Mouse (Mus musculus) CH12.LX (cell line): ENCODE measurements around the gene Arhgef25. TPM values are rescaled to one million over a fixed set of nuclear protein-coding genes. Genes with fewer than 3 reads are reported as not detected.

Experiments
- DNase-seq: peaks from one replicate; pipeline ENCODE4 v3.0.0-alpha.2; 2013; ENCODE audit errors: extremely low read depth
- H3K27ac ChIP-seq: 2 replicates; pipeline ENCODE4 v1.5.1; 2012; ENCODE audit warnings: low read depth, mild to moderate bottlenecking, control low read depth, moderate library complexity; ENCODE audit not compliant: insufficient read depth
- H3K27me3 ChIP-seq: replicated peaks from 2 replicates; pipeline ENCODE3; 2012; ENCODE audit warnings: inconsistent platforms
- H3K36me3 ChIP-seq, 2 experiments: replicated peaks in 1 of 2; 2 replicates each; pipeline versions ENCODE3 to v1.6.1; 2012; ENCODE audit warnings: inconsistent platforms in 1 of 2, low read length in 1 of 2, mild to moderate bottlenecking in 1 of 2, mixed read lengths in 1 of 2, moderate library complexity in 1 of 2; ENCODE audit not compliant: control insufficient read depth in 1 of 2, insufficient read depth in 1 of 2
- H3K4me1 ChIP-seq, 2 experiments: 2 replicates each; pipeline ENCODE4 v1.6.1; 2012; ENCODE audit warnings: inconsistent platforms in 1 of 2, moderate library complexity in 1 of 2; ENCODE audit not compliant: insufficient read depth in 2 of 2, control insufficient read depth in 1 of 2
- H3K4me2 ChIP-seq: 2 replicates; pipeline ENCODE4 v1.6.1; 2012; ENCODE audit warnings: low read depth, mild to moderate bottlenecking, control low read depth; ENCODE audit not compliant: poor library complexity, insufficient read depth, severe bottlenecking
- H3K4me3 ChIP-seq, 3 experiments: fragments of 150-350 bp in 1 of 3; sonication (generic) in 1 of 3; replicated peaks in 1 of 3; 2 replicates each; pipeline versions ENCODE3 to v1.5.1; 2011 to 2012; ENCODE audit warnings: low read depth in 2 of 3, low read length in 2 of 3, mild to moderate bottlenecking in 2 of 3, moderate library complexity in 2 of 3, control low read depth in 1 of 3, improper control_type of control experiment in 1 of 3, inconsistent platforms in 1 of 3, mixed read lengths in 1 of 3; ENCODE audit not compliant: poor library complexity in 1 of 3
- H3K79me2 ChIP-seq: replicated peaks from 2 replicates; pipeline ENCODE4 v1.6.1; 2012; ENCODE audit warnings: mild to moderate bottlenecking, moderate library complexity; ENCODE audit not compliant: control insufficient read depth, poor library complexity, insufficient read depth, severe bottlenecking; ENCODE audit errors: extremely low read depth
- H3K9ac ChIP-seq: 2 replicates; pipeline ENCODE4 v1.6.1; 2012; ENCODE audit warnings: low read depth, mild to moderate bottlenecking, control low read depth, moderate library complexity; ENCODE audit not compliant: insufficient read depth
- H3K9me3 ChIP-seq: replicated peaks from 2 replicates; pipeline ENCODE3; 2012; ENCODE audit warnings: low read length, inconsistent platforms, mixed read lengths
- BHLHE40 ChIP-seq: IDR thresholded peaks from 2 replicates; pipeline ENCODE4 v1.6.1; 2011; ENCODE audit warnings: mild to moderate bottlenecking, low read depth, low read length, improper control_type of control experiment
- CHD1 ChIP-seq: IDR thresholded peaks from 2 replicates; pipeline ENCODE4 v1.6.1; 2012; ENCODE audit warnings: low read depth, low read length, improper control_type of control experiment, inconsistent platforms
- CTCF ChIP-seq, 2 experiments: IDR thresholded peaks in 1 of 2; conservative IDR thresholded peaks in 1 of 2; 2 replicates each; pipeline ENCODE4 v1.5.1; 2011 to 2012; ENCODE audit warnings: low read depth in 2 of 2, low read length in 2 of 2, improper control_type of control experiment in 1 of 2, inconsistent platforms in 1 of 2, mild to moderate bottlenecking in 1 of 2, moderate library complexity in 1 of 2
- E2F4 ChIP-seq: IDR thresholded peaks from 2 replicates; pipeline ENCODE4 v1.6.1; 2011; ENCODE audit warnings: low read depth, low read length, improper control_type of control experiment; ENCODE audit not compliant: insufficient replicate concordance
- ELF1 ChIP-seq: IDR thresholded peaks from 2 replicates; pipeline ENCODE4 v1.6.1; 2014; ENCODE audit warnings: low read depth, mild to moderate bottlenecking, inconsistent platforms, low read length, improper control_type of control experiment
- HCFC1 ChIP-seq: IDR thresholded peaks from 2 replicates; pipeline ENCODE4 v1.6.1; 2012; ENCODE audit warnings: low read depth, mild to moderate bottlenecking, inconsistent platforms, low read length, improper control_type of control experiment
- JUN ChIP-seq: IDR thresholded peaks from 2 replicates; pipeline ENCODE4 v1.6.1; 2011; ENCODE audit warnings: low read depth, mild to moderate bottlenecking, low read length, improper control_type of control experiment, moderate library complexity; ENCODE audit not compliant: insufficient read depth
- MAZ ChIP-seq: IDR thresholded peaks from 2 replicates; pipeline ENCODE4 v1.6.1; 2012; ENCODE audit warnings: low read depth, mild to moderate bottlenecking, inconsistent platforms, low read length, improper control_type of control experiment, moderate library complexity
- NELFE ChIP-seq: IDR thresholded peaks from 2 replicates; pipeline ENCODE4 v1.6.1; 2011; ENCODE audit warnings: low read depth, low read length, improper control_type of control experiment
- NRF1 ChIP-seq: IDR thresholded peaks from 2 replicates; pipeline ENCODE4 v1.6.1; 2014; ENCODE audit warnings: low read depth, mild to moderate bottlenecking, inconsistent platforms, low read length, improper control_type of control experiment, moderate library complexity
- POLR2A ChIP-seq: IDR thresholded peaks from 2 replicates; pipeline ENCODE4 v1.6.1; 2011; ENCODE audit warnings: low read depth, mild to moderate bottlenecking, improper control_type of control experiment, low read length
- RAD21 ChIP-seq: IDR thresholded peaks from 2 replicates; pipeline ENCODE4 v1.6.1; 2011; ENCODE audit warnings: low read depth, mild to moderate bottlenecking, low read length, improper control_type of control experiment, moderate library complexity
- UBTF ChIP-seq: IDR thresholded peaks from 2 replicates; pipeline ENCODE4 v1.6.1; 2012; ENCODE audit warnings: low read depth, mild to moderate bottlenecking, inconsistent platforms, low read length, improper control_type of control experiment, moderate library complexity
- USF1 ChIP-seq: IDR thresholded peaks from 2 replicates; pipeline ENCODE4 v1.6.1; 2014; ENCODE audit warnings: low read depth, mild to moderate bottlenecking, inconsistent platforms, low read length, improper control_type of control experiment
- ZKSCAN1 ChIP-seq: IDR thresholded peaks from 2 replicates; pipeline ENCODE4 v1.6.1; 2012; ENCODE audit warnings: low read depth, inconsistent platforms, low read length, improper control_type of control experiment, borderline replicate concordance
- dilution Hi-C: fragments of 300-500 bp; cut with MboI; formaldehyde crosslinking; loops from 2 replicates; pipeline ENCODE4 v1.14.3; 2020; ENCODE audit warnings: low sequenced_read_pairs; ENCODE audit not compliant: extremely low pct_unique_long_range_greater_than_20kb, extremely low pct_ligation_motif_present
- in situ Hi-C: fragments of 300-500 bp; cut with MboI; formaldehyde crosslinking; loops from 3 replicates; pipeline ENCODE4 v1.14.3; 2019; ENCODE audit warnings: low sequenced_read_pairs, low pct_ligation_motif_present, low pct_unique_long_range_greater_than_20kb, mixed read lengths
- polyA plus RNA-seq: library from polyadenylated mRNA; unstranded; fragments of >175 nt; gene quantifications from 2 replicates; pipeline ENCODE4 v1.2.1, GENCODE M21; 2012; ENCODE audit warnings: low read depth; ENCODE audit not compliant: insufficient read length
- total RNA-seq, 2 experiments: library from RNA; depleted of rRNA; stranded (reverse); fragments of 300-350 nt in 1 of 2; fragments of >200 nt in 1 of 2; gene quantifications; 2 replicates each; pipeline ENCODE4 v1.2.3; 2012 to 2014

Arhgef25 gene
- total and polyA plus RNA-seq, 3 experiments: 3.3 to 8.7 (median 8.3) TPM

DNA sequence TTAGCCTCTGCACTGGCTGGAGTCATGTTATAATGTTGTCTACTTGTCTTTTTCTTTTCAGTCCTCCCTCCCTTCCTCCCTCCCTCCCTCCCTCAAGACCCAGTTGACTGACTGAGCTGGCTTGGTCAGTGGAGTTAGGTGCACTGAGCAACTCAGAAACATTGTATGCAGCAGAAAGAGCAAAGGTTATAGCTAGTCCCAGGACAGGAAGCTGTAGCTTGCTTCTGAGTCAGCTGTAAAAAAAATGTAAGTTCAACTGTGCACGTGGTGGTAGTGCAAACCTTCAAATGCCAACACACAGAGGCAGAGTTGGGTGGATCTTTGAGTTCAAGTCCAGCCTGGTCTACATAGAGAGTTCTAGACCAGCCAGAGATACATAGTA is 24.5 kb upstream of the Arhgef25 start:
- peaks cover 8% of the 10 kb centered on the region; the same call in 1 of the 2 replicates for H3K79me2 ChIP-seq
- no peak for TF ChIP-seq HCFC1
- no peak for TF ChIP-seq RAD21
- no peak for TF ChIP-seq USF1
- no peak for TF ChIP-seq UBTF
- no peak for TF ChIP-seq MAZ
- TF ChIP-seq E2F4: no peak
- TF ChIP-seq NELFE: no peak
- no peak for TF ChIP-seq ZKSCAN1
- TF ChIP-seq ELF1: no peak
- TF ChIP-seq POLR2A: no peak
- TF ChIP-seq CTCF (conservative IDR thresholded peaks at IDR 0.05 in 1 of 2, IDR thresholded peaks at IDR 0.05 in 1 of 2; ENCODE audit: low read depth in 2 of 2, low read length in 2 of 2): no peak
- TF ChIP-seq BHLHE40: no peak
- no peak for TF ChIP-seq NRF1
- TF ChIP-seq, all 38 proteins: peak for 0
- in situ Hi-C loops (no loop called here), dilution Hi-C loops (no loop called here)
- DNase-seq: no peak
- H3K9ac ChIP-seq: no peak overlapping the region
- H3K4me2 ChIP-seq: no peak overlapping the region
- peaks cover 7 to 19% of the 10 kb centered on the region in 2 experiments for H3K4me1 ChIP-seq
- peaks cover 4% of the 10 kb centered on the region for H3K9me3 ChIP-seq
- H3K36me3 ChIP-seq: peaks cover 0 to 6% of the 10 kb centered on the region in 2 experiments
- H3K27ac ChIP-seq: no peak overlapping the region
- no peaks in the 10 kb centered on the region for H3K27me3 ChIP-seq
- no peak overlapping the region for H3K4me3 ChIP-seq

- no peaks in the 10 kb centered on the region for H3K27me3 ChIP-seq
- dilution Hi-C loops (no loop called here), in situ Hi-C loops (no loop called here)
- no peak overlapping the region for H3K9ac ChIP-seq
- H3K27ac ChIP-seq: no peak overlapping the region
- H3K4me2 ChIP-seq: no peak overlapping the region
- no peak for DNase-seq
- H3K9me3 ChIP-seq: peaks cover 2% of the 10 kb centered on the region
- peaks cover 7 to 21% of the 10 kb centered on the region in 2 experiments for H3K4me1 ChIP-seq
- no peak overlapping the region for H3K4me3 ChIP-seq
- H3K36me3 ChIP-seq: peaks cover under 1 to 11% of the 10 kb centered on the region in 2 experiments
- peaks cover 8% of the 10 kb centered on the region; the same call in 1 of the 2 replicates for H3K79me2 ChIP-seq
- no peak for TF ChIP-seq JUN
- no peak for TF ChIP-seq CHD1
- TF ChIP-seq, all 38 proteins: peak for 0
Measured at GRCm38 (mm10) chr10:127213704-127214421, 24.0 kb upstream of the Arhgef25 start.
